Mouse (Mus musculus) heart, embryonic 14.5 days (tissue): Measurements from ENCODE around the gene Snrnp27. TPM values are rescaled to one million over a fixed set of nuclear protein-coding genes. Genes with fewer than 3 reads are reported as not detected.

ENCODE experiments used
- ATAC-seq: fragments of 200-750 bp; cut with Nextera tagmentation; 2 replicates; pipeline ENCODE4 v1.8.0; 2017; ENCODE audit warnings: low read depth, moderate TSS enrichment; ENCODE audit not compliant: insufficient number of reproducible peaks, insufficient read depth, low FRiP score
- H3K27ac ChIP-seq, 2 experiments: fragments of 200-500 bp in 1 of 2; fragments of 300-500 bp in 1 of 2; sonication (generic) in 1 of 2; replicated peaks in 1 of 2; 2 replicates each; pipeline ENCODE4 v1.5.1; 2012 to 2014; ENCODE audit warnings: low read depth in 2 of 2, low read length in 2 of 2, control low read depth in 1 of 2, mild to moderate bottlenecking in 1 of 2, mixed read lengths in 1 of 2; ENCODE audit not compliant: control insufficient read depth in 1 of 2, insufficient read depth in 1 of 2
- H3K27me3 ChIP-seq: fragments of 300-500 bp; sonication (generic); 2 replicates; pipeline ENCODE4 v1.6.1; 2014; ENCODE audit warnings: mild to moderate bottlenecking, low read length, control low read depth; ENCODE audit not compliant: control insufficient read depth, insufficient read depth
- H3K36me3 ChIP-seq: fragments of 300-500 bp; sonication (generic); 2 replicates; pipeline ENCODE4 v1.6.1; 2014; ENCODE audit warnings: mild to moderate bottlenecking, control low read depth, low read length, mixed read lengths; ENCODE audit not compliant: control insufficient read depth, insufficient read depth
- H3K4me1 ChIP-seq, 2 experiments: fragments of 200-500 bp in 1 of 2; fragments of 300-500 bp in 1 of 2; sonication (generic) in 1 of 2; 2 replicates each; pipeline ENCODE4 v1.6.1; 2012 to 2014; ENCODE audit warnings: low read length in 2 of 2, control low read depth in 1 of 2, mixed read lengths in 1 of 2; ENCODE audit not compliant: control insufficient read depth in 2 of 2, insufficient read depth in 2 of 2
- H3K4me2 ChIP-seq: fragments of 300-500 bp; sonication (generic); 2 replicates; pipeline ENCODE4 v1.6.1; 2014; ENCODE audit warnings: mild to moderate bottlenecking, low read length
- H3K4me3 ChIP-seq, 2 experiments: fragments of 200-500 bp in 1 of 2; fragments of 300-500 bp in 1 of 2; sonication (generic) in 1 of 2; 2 replicates each; pipeline ENCODE4 v1.5.1; 2012 to 2014; ENCODE audit warnings: low read length in 2 of 2, mild to moderate bottlenecking in 2 of 2, control low read depth in 1 of 2, low read depth in 1 of 2, moderate library complexity in 1 of 2; ENCODE audit not compliant: control insufficient read depth in 1 of 2, insufficient read depth in 1 of 2
- H3K9ac ChIP-seq: fragments of 300-500 bp; sonication (generic); 2 replicates; pipeline ENCODE4 v1.6.1; 2014; ENCODE audit warnings: mild to moderate bottlenecking, low read length
- H3K9me3 ChIP-seq: fragments of 300-500 bp; sonication (generic); 2 replicates; pipeline ENCODE4 v1.6.1; 2016; ENCODE audit warnings: low read length, control low read depth; ENCODE audit not compliant: control insufficient read depth
- WGBS: fragments of 180-500 bp; shearing (Covaris S2); extraction: QIAGEN DNeasy Blood & Tissue Kit; methylation state at CpG from one replicate; pipeline ENCODE4 v1.1.7; 2014; 5-methylcytosine and 5-hydroxymethylcytosine counted together
- polyA plus RNA-seq: library from polyadenylated mRNA; unstranded; fragments of >200 nt; fragmentation: Nextera tagmentation; extraction: Ambion mirVana; gene quantifications from 2 replicates; pipeline ENCODE4 v1.2.1, GENCODE M21; 2014

Snrnp27 gene
- polyA plus RNA-seq, 1 experiment from 2014 or later: 81.3 TPM

DNA sequence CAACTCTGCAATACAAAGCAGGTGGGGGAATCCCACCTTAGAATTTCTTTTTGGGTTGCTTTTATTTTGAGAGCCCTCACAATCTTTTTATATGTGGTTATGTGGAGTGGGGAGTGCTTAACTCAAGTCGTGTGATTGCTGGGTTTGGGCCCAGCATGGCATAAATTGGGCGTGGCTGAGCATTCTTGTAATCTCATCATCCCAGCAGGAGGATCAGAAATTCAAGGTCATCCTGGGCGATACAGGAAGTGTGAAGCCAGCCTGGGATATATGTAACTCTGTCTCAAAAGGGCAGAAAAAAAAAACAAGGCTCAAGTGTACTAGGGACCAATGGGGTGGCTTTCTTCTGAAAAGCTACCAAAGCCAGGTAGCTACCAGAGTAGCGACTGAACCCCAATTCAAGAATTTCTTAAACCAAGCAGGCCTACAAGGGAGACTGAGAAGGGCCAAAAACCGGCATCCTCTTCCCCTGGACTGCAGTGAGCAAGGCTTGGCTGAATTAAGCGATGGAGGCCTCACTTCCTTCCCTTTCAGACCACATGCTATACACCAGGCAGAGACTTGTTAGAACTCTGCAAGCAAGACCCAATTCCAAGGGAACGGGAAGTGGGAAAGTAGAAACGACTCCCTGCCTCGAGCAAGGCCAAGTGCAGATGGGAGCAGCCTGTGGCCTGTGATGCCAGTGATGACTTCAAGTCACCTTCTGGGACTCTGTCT, 24.0 kb downstream of the Snrnp27 start:
- ATAC-seq: no peak
- Histone ChIP-seq H3K4me1 (peaks cover 6 to 14% of the 10 kb centered on the region in 2 experiments), H3K4me2 (no peak overlapping the region), H3K27ac (no peak overlapping the region), H3K36me3 (peaks cover 43% of the 10 kb centered on the region), H3K27me3 (no peaks in the 10 kb centered on the region), H3K9me3 (no peaks in the 10 kb centered on the region), H3K9ac (no peak overlapping the region), H3K4me3 (no peak overlapping the region)
- 70% methylated on average over 9 of the region's 9 CpGs for WGBS

DNA sequence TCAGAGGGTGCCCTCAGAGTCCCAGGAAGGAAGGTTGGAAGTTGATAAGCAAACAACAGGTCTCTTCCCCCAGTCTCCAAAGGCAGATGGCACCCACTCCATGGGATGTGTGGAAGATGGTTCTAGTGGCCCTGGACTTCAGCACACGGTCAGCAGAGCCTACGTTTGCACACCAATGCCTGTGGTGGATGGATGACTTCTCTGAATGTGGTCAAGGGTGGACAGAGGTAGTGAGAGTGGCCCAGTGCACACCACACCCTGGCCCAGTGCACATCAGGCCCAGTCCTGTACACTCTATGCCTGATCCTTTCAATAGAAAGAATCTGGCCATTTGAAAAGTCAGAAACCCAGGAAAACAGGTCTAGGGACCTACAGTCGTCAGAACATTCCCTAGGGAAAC, 25.8 kb downstream of the Snrnp27 start:
- Histone ChIP-seq H3K4me3 (no peak overlapping the region), H3K27ac (no peak overlapping the region), H3K4me2 (no peak overlapping the region), H3K4me1 (peaks cover 6 to 14% of the 10 kb centered on the region in 2 experiments), H3K9ac (no peak overlapping the region), H3K27me3 (no peaks in the 10 kb centered on the region), H3K9me3 (no peaks in the 10 kb centered on the region), H3K36me3 (peaks cover 42% of the 10 kb centered on the region)
- 82% methylated on average over 3 of the region's 3 CpGs for WGBS
- ATAC-seq: no peak

DNA sequence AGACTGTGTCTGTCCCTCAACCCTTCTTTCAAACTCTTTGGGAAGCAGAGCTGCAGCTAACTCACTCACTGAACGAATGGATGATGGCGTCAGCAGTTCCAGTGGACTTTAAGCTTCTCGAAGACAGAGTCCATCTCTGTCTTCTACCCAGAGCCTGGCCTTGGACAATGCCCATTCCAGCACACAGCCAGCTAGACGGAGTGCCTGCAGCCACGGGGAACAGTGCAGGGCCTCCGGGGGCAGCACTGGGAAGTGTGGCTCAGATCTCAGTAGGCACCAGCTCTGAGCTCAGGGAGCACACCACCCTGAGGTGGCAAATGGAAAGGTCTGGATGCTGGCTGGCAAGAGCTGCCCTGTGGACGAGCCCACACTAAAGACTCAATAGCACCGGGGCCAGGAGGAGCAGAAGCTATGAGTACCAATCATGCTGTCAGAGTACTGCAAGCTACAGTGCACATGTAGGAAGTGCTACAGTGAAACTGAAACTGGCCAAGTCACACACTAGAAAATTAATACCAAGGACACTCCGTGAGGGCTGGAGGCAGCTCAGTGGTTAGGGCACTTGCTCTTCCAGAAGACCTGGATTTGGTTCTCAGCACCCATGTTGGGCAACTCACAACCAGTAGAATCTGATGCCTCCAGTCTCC, 29.9 kb downstream of the Snrnp27 start:
- Histone ChIP-seq H3K27me3 (no peaks in the 10 kb centered on the region), H3K4me3 (no peak overlapping the region), H3K4me1 (peaks cover 6 to 14% of the 10 kb centered on the region in 2 experiments), H3K9ac (no peak overlapping the region), H3K9me3 (no peaks in the 10 kb centered on the region), H3K4me2 (no peak overlapping the region), H3K36me3 (peaks cover 45% of the 10 kb centered on the region), H3K27ac (no peak overlapping the region)
- WGBS: 73% methylated on average over 9 of the region's 9 CpGs
- ATAC-seq: no peak

DNA sequence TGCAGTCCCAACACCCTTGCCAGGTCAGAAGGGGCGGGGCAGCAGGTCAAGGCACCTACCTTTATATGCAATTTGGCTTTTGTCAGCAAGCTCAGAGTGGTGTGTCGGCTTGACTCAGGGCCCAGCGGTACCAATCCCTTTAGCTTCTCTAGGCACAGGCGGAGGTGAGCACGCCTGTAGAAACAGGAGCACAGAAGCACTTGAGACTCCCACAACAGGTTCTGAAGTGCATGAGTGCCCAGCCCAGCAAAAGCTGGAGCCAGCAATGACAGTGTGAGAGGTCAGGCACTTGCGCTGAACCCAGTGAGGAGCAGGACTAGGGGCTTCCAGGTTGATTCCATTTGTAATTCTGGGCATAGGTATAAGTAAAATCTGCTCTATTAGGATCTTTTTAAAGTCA, 31.3 kb downstream of the Snrnp27 start:
- Histone ChIP-seq H3K4me1 (peaks cover 6 to 14% of the 10 kb centered on the region in 2 experiments), H3K27ac (no peak overlapping the region), H3K9me3 (no peaks in the 10 kb centered on the region), H3K9ac (no peak overlapping the region), H3K4me2 (no peak overlapping the region), H3K27me3 (no peaks in the 10 kb centered on the region), H3K36me3 (peaks cover 55% of the 10 kb centered on the region), H3K4me3 (no peak overlapping the region)
- 93% methylated on average over 6 of the region's 6 CpGs for WGBS
- ATAC-seq: no peak

DNA sequence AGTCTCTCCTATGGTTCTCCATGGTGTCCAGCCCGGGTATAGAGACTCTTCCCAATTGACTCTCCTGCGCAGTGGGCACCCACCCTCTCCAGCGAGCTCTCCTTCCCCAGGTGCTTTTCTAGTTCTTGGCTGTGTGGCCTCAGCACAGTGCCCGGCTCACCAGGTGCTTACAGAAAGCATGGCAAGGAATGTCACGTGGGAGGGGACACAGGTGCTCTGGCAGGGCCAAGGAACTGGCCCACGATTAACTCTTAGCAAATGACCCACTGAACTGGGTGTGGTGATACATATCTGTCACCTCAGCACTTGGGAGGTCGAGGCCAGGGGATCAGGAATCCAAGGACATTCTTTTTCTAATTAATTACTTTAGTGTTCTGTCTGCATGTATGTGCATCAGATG, 38.2 kb downstream of the Snrnp27 start:
- H3K9me3 ChIP-seq: no peaks in the 10 kb centered on the region
- H3K9ac ChIP-seq: no peak overlapping the region
- peaks cover 31% of the 10 kb centered on the region for H3K36me3 ChIP-seq
- 79% methylated on average over 7 of the region's 7 CpGs for WGBS
- ATAC-seq: no peak
- no peak overlapping the region for H3K4me3 ChIP-seq
- H3K4me1 ChIP-seq: peaks cover 0 to 4% of the 10 kb centered on the region in 2 experiments; a peak in 2 of 4 replicates
- no peak overlapping the region for H3K4me2 ChIP-seq
- no peaks in the 10 kb centered on the region for H3K27me3 ChIP-seq
- no peak overlapping the region for H3K27ac ChIP-seq

DNA sequence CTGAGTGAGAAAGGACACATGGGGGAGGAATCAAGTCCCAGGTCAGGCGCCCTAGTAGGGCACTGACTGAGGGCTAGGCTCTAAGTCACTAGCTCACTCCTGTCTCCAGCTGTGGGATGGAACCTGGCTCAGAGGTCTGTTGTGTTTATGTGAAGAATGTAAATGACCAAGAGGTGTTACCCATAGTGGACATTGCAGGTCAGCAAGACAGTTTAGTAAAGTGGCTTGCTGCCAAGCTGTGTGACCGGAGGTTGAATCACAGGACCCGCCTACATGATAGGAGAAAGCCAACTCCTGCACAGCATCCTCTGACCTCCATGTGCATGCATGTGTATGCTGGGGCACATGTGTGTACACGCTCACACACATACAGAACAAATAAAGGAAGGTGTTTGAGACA, 38.8 kb downstream of the Snrnp27 start:
- H3K4me2 ChIP-seq: no peak overlapping the region
- H3K4me1 ChIP-seq: peaks cover 0 to 4% of the 10 kb centered on the region in 2 experiments; a peak in 2 of 4 replicates
- no peak overlapping the region for H3K4me3 ChIP-seq
- H3K9me3 ChIP-seq: no peaks in the 10 kb centered on the region
- no peaks in the 10 kb centered on the region for H3K27me3 ChIP-seq
- peaks cover 25% of the 10 kb centered on the region for H3K36me3 ChIP-seq
- ATAC-seq: no peak
- 69% methylated on average over 4 of the region's 4 CpGs for WGBS
- H3K9ac ChIP-seq: no peak overlapping the region
- H3K27ac ChIP-seq: no peak overlapping the region

DNA sequence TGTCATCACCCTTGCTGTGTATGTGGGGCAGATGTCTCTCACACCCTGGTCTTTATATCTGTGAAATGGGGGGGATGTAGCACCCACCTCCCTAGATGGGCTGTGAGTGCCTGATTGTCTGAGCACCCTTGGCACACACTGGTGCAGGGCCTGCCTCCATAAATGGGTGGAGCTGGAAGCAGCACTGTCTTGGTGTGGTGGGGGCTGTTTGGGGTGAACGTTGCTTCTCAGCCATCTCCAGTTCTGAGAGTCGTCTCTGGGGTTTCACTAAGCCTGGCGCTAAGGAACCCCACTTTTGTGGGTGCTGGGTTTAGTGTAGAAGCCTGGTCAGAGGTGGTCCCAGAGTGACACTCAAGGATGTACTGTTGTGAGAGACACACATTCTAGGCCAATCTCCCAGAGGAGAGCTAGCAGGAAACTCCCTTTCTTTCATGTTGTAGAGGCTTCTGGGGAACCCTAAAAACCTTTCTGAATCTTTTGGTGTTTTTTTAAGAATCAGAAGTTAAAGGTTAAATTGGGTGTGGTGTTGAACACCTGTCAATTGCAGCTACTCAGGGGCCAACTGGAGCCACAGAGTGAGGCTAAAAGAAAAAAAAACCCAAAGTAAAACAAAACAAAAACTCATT, 39.4 kb downstream of the Snrnp27 start:
- Histone ChIP-seq H3K36me3 (peaks cover 18% of the 10 kb centered on the region), H3K4me2 (no peak overlapping the region), H3K27ac (no peak overlapping the region), H3K9ac (no peak overlapping the region), H3K4me1 (peaks cover 0 to 4% of the 10 kb centered on the region in 2 experiments; a peak in 2 of 4 replicates), H3K4me3 (no peak overlapping the region), H3K9me3 (no peaks in the 10 kb centered on the region), H3K27me3 (no peaks in the 10 kb centered on the region)
- WGBS: 70% methylated on average over 3 of the region's 3 CpGs
- ATAC-seq: no peak
